Mouse (Mus musculus): ENCODE measurements around the gene Cldn3.

DNA sequence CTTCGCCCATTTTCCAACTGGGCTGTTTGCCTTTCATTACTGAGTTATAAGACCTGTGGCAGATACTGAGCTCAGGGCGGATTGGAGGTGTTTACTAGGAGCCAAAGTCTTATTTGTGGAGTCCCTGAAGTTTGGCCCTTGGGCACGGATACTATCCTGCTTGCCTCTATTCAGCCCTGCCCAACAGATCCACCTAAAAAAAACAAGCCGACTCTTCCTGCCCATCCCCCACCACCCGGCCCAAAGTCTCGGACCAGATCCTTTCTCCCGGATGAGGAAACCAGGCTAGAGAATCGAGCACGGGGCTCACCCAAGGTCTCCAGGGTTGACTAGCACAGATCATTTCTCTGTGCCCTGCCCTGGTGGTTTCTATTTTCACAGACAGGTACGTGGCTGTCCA is 4.9 kb upstream of the Cldn3 start:
- TF ChIP-seq CTCF (IDR thresholded peaks at IDR 0.05; ENCODE audit: low read depth) (no peak), EP300 (IDR thresholded peaks at IDR 0.05; ENCODE audit: low read depth) (no peak)
